Mouse (Mus musculus) kidney, embryonic 15.5 days (tissue): ENCODE results near the gene Calcrl. TPM values are rescaled to one million over a fixed set of nuclear protein-coding genes. Genes with fewer than 3 reads are reported as not detected.
"Not testable (repeated sequence)": the region's sequence is repeated elsewhere in the genome, so short reads cannot be mapped to it uniquely, and the experiment has no call there.

Experiments
- ATAC-seq: fragments of 200-750 bp; cut with Nextera tagmentation; replicated peaks from 2 replicates; pipeline ENCODE4 v1.8.0; 2017; ENCODE audit warnings: moderate TSS enrichment; ENCODE audit not compliant: low FRiP score
- H3K27ac ChIP-seq: fragments of 300-500 bp; sonication (generic); 2 replicates; pipeline ENCODE4 v1.5.1; 2015; ENCODE audit warnings: mild to moderate bottlenecking, inconsistent platforms
- H3K27me3 ChIP-seq: fragments of 300-500 bp; sonication (generic); 2 replicates; pipeline ENCODE4 v1.6.1; 2015; ENCODE audit warnings: inconsistent platforms
- H3K36me3 ChIP-seq: fragments of 300-500 bp; sonication (generic); 2 replicates; pipeline ENCODE4 v1.6.1; 2015; ENCODE audit warnings: inconsistent platforms
- H3K4me1 ChIP-seq: fragments of 300-500 bp; sonication (generic); 2 replicates; pipeline ENCODE4 v1.6.1; 2015; ENCODE audit warnings: inconsistent platforms
- H3K4me2 ChIP-seq: fragments of 300-500 bp; sonication (generic); 2 replicates; pipeline ENCODE4 v1.6.1; 2015; ENCODE audit warnings: moderate library complexity, mild to moderate bottlenecking, inconsistent platforms
- H3K4me3 ChIP-seq: fragments of 300-500 bp; sonication (generic); replicated peaks from 2 replicates; pipeline ENCODE4 v1.5.1; 2015; ENCODE audit warnings: mild to moderate bottlenecking, inconsistent platforms
- H3K9ac ChIP-seq: fragments of 300-500 bp; sonication (generic); 2 replicates; pipeline ENCODE4 v1.6.1; 2015; ENCODE audit warnings: mild to moderate bottlenecking, inconsistent platforms
- H3K9me3 ChIP-seq: fragments of 300-500 bp; sonication (generic); replicated peaks from 2 replicates; pipeline ENCODE4 v1.6.1; 2016; ENCODE audit warnings: inconsistent platforms
- WGBS: fragments of 180-500 bp; shearing (Covaris S2); methylation state at CpG from one replicate; pipeline ENCODE4 v1.1.7; 2015; ENCODE audit warnings: mixed read lengths; 5-methylcytosine and 5-hydroxymethylcytosine counted together
- polyA plus RNA-seq: library from polyadenylated mRNA; unstranded; fragments of >200 nt; fragmentation: Nextera tagmentation; extraction: Ambion mirVana; gene quantifications from 2 replicates; pipeline ENCODE4 v1.2.1, GENCODE M21; 2015

Gene Calcrl
- polyA plus RNA-seq, 1 experiment from 2014 or later: 65.6 TPM

DNA sequence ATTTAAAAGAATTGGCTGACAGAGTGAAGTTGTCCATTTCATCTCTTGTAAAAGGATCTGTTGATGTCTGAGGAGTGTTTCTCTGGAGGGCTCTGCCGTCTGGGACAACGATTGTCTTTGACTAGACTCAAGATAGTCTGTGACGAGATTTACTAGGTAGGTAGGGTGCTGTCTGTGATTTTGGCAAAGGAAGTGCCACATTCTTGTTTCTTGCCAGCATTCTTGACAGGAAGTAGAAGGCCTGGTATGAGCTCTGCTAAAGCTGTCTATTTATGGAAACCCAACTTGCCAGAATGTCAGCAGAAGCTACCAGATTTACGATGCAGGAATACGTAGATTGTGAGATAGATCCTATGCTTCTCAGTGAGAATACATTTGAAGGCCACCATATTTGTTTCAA, 16.7 kb upstream of the Calcrl start:
- Histone ChIP-seq H3K36me3 (no peaks in the 10 kb centered on the region), H3K27me3 (no peaks in the 10 kb centered on the region), H3K4me2 (no peak overlapping the region), H3K9me3 (no peaks in the 10 kb centered on the region), H3K4me3 (no peak overlapping the region), H3K4me1 (no peaks in the 10 kb centered on the region), H3K27ac (no peak overlapping the region), H3K9ac (no peak overlapping the region)
- WGBS: 78% methylated on average over 5 of the region's 5 CpGs
- no peak for ATAC-seq

DNA sequence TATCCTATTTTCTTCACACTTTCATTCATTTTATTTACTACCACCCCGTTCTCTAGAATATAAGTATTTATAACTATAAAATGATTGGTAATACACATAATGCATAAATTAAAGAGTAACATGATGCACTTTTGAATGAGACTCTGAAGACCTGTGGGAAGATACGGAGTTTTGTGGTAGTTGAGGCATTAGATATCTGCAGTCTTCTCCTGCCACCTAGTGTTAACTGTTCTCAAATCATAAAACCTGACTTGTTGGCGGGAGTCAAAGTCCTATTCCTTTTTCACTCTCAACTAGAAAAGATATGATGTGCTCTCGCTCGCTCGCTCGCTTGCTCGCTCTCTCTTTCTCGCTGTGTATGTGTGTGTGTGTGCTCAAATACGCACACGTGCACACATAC, 4.5 kb upstream of the Calcrl start:
- H3K36me3 ChIP-seq: no peaks in the 10 kb centered on the region
- WGBS: 39% methylated on average over 11 of the region's 11 CpGs
- no peaks in the 10 kb centered on the region for H3K27me3 ChIP-seq
- H3K9me3 ChIP-seq: no peaks in the 10 kb centered on the region
- H3K4me3 ChIP-seq: no peak overlapping the region
- no peak for ATAC-seq
- 0 out of 2 replicates have a peak, but pooled peaks cover 8% of the 10 kb centered on the region for H3K4me1 ChIP-seq
- no peak overlapping the region for H3K9ac ChIP-seq
- no peak overlapping the region for H3K4me2 ChIP-seq
- H3K27ac ChIP-seq: no peak overlapping the region

DNA sequence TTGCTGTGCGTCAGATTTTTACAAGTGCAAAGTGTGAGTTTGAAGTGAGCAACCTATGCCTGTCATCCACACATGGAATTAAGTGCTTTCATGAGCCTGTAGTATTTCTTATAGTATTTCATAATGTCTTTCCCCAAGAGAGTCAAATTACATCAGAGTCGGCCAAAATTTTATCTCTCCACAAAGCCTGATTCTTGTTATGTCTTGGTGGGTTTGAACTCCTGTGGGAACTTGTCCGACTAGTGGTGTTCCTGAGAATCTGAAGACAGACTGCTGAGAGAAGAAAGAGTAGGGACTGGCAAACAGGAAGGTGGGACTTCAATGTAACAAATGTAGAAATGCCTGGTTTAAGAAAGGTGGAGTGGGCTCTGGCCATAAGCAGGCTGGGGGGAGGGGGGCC, 3.6 kb upstream of the Calcrl start:
- WGBS: 44% methylated on average over 3 of the region's 3 CpGs
- H3K36me3 ChIP-seq: no peaks in the 10 kb centered on the region
- no peaks in the 10 kb centered on the region for H3K27me3 ChIP-seq
- no peak overlapping the region for H3K27ac ChIP-seq
- no peak overlapping the region for H3K4me2 ChIP-seq
- no peaks in the 10 kb centered on the region for H3K9me3 ChIP-seq
- no peak for ATAC-seq
- 0 out of 2 replicates have a peak, but pooled peaks cover 8% of the 10 kb centered on the region for H3K4me1 ChIP-seq
- H3K9ac ChIP-seq: no peak overlapping the region
- no peak overlapping the region for H3K4me3 ChIP-seq

DNA sequence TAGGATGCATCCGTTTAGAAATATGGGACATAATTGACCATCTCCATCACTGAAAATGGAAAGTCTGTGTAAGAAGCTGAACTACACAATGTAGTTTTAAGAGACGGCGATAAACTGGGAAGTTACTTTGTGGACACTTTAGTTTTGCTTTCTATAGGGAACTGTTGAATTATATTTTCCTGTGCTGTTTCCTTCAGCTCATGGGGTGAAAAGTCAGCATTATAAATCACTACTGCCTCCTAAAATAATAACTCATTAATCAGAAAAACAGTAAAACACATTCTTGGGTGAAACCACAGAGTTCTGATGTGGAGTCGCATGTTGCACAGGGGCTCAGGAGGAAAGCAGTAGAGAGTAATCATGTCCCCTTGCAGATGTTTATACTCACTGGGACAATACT, 1.3 kb upstream of the Calcrl start:
- 0 out of 2 replicates have a peak, but pooled peaks cover 8% of the 10 kb centered on the region for H3K4me1 ChIP-seq
- H3K27ac ChIP-seq: peak overlapping the region; percentile 61
- no peaks in the 10 kb centered on the region for H3K9me3 ChIP-seq
- peak overlapping the region; percentile 20 for H3K4me2 ChIP-seq
- ATAC-seq: 0 out of 2 replicates have a peak, but pooled peaks have one; percentile 38
- no peak overlapping the region for H3K4me3 ChIP-seq
- no peaks in the 10 kb centered on the region for H3K36me3 ChIP-seq
- no peak overlapping the region for H3K9ac ChIP-seq
- H3K27me3 ChIP-seq: no peaks in the 10 kb centered on the region
- 48% methylated on average over 4 of the region's 4 CpGs for WGBS

DNA sequence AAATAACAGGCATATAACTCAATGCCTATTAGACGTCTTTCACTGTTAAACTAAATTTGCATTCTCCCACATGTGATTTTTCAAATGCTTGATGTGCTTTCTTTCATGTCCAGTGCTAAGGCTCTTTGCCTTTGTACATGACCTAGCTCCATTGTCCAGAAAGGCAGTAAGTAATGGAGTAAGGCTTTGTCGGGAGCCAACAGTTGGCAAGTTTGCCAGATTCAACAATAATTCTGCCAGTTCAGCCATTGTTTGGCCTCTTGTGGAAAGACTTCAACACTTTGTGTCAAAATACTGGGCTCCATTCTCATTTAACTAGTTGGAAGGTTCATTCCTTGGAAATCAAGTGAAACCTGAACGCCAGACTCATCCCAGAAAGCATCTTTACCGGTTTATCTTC, 8.7 kb downstream of the Calcrl start:
- no peak for ATAC-seq
- no peak overlapping the region for H3K4me3 ChIP-seq
- H3K27ac ChIP-seq: no peak overlapping the region
- H3K4me1 ChIP-seq: no peaks in the 10 kb centered on the region
- peaks cover 17% of the 10 kb centered on the region for H3K36me3 ChIP-seq
- no peaks in the 10 kb centered on the region for H3K27me3 ChIP-seq
- H3K9me3 ChIP-seq: no peaks in the 10 kb centered on the region
- 80% methylated on average over 4 of the region's 4 CpGs for WGBS
- no peak overlapping the region for H3K4me2 ChIP-seq
- H3K9ac ChIP-seq: no peak overlapping the region

DNA sequence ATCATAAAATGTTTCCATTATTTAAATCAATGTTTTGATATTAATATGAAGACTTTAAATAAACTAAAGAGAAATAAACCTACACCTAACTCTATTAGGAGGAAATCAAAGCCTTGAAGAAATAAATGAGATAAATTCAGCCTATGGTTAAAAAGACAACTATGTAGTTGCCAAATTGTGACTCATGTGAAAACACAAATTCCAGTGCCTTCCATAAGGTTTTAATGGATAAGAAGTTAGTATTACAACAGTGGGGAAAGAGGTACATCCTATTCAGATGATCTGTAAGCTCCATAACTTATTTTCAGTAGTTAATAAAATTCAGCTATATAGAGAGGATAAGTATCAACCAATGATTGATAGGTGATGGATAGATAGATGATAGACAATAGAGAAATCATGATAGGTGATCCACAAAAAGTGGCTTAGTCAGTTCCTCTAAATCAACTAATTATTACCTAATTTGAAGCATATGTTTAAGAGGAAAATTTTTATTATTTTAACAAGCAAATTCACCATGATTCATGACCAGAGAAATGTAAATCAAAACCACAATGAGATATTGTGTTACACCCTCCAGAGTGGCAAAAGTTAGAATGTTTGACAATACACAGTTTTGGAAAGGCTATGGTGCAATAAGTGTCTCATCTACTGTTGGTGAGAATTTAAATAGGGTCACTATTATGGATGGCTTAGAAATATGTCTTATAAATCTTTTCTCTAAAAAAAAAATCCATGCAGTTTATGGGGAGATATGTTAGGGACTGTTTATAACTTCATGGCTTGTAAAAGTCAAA, 15.2 kb downstream of the Calcrl start:
- Histone ChIP-seq H3K4me3 (no peak overlapping the region), H3K27ac (no peak overlapping the region), H3K4me2 (no peak overlapping the region), H3K9me3 (no peaks in the 10 kb centered on the region), H3K36me3 (peaks cover 18% of the 10 kb centered on the region), H3K27me3 (no peaks in the 10 kb centered on the region), H3K9ac (no peak overlapping the region), H3K4me1 (no peaks in the 10 kb centered on the region)
- ATAC-seq: no peak

DNA sequence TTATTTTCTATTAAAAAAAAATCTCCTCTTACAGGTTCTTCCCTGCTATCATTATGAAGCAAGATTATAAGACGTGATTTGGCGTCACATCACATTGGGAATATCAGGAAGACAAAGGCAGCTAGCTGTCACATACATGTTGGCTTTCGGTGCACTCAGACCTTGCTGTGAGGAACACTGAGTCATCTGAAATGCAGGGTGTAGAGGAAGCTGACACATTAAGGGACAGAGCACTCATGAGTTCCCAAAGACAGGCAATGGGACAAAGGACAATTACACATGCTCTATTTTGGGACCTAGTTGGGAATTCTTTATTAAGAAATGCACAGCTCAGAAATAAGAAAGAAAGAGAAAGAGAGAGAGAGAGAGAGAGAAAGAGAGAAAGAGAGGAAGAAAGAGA, 20.4 kb downstream of the Calcrl start:
- H3K27ac ChIP-seq: no peak overlapping the region
- H3K36me3 ChIP-seq: no peaks in the 10 kb centered on the region
- no peaks in the 10 kb centered on the region for H3K4me1 ChIP-seq
- no peak for ATAC-seq
- no peaks in the 10 kb centered on the region for H3K27me3 ChIP-seq
- H3K9me3 ChIP-seq: no peaks in the 10 kb centered on the region
- H3K4me3 ChIP-seq: no peak overlapping the region
- H3K4me2 ChIP-seq: no peak overlapping the region
- WGBS: 98% methylated on average over 3 of the region's 3 CpGs
- H3K9ac ChIP-seq: no peak overlapping the region

DNA sequence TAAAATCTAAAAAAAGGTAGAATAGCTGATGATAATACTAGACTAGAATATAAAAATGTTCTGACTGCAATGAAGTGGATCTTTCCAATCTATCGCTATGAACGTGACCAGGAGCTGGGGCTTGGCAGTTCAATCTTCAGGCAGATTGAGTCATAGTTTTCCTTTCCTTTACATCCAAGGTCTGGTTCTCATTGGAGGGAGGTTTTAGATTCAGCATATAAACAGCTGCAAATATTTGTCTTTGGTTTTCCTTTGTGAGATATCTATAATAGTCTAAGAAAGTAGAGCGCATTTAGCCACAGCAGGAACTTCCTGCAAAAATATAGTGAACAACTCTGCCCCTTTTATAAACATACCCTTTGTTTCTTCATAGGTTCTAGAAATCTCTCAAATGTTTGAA, 22.5 kb downstream of the Calcrl start:
- no peak overlapping the region for H3K4me3 ChIP-seq
- H3K4me2 ChIP-seq: no peak overlapping the region
- H3K9me3 ChIP-seq: no peaks in the 10 kb centered on the region
- no peak for ATAC-seq
- H3K27ac ChIP-seq: no peak overlapping the region
- WGBS: 92% methylated on average over 3 of the region's 3 CpGs
- H3K9ac ChIP-seq: no peak overlapping the region
- no peaks in the 10 kb centered on the region for H3K27me3 ChIP-seq
- no peaks in the 10 kb centered on the region for H3K4me1 ChIP-seq
- H3K36me3 ChIP-seq: no peaks in the 10 kb centered on the region

DNA sequence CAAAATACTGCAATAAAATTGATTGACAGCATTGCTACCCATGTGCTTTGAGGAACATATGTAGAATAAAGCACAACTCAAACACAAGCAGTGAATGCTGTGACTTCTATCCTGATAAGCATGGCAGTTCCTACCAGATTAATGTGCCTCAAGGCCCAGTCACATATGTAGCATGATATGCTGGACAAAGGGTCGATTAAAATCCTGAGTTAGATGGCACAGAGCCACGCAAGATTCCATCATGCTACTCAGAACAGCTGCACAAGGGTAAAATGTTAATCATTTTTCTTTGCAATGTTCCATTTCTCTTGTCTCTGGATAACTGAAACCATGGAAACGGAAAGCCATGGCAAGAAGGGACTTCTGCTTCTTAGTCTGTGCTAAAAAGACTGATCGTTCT, 28.7 kb downstream of the Calcrl start:
- Histone ChIP-seq H3K4me3 (no peak overlapping the region), H3K27ac (no peak overlapping the region), H3K9me3 (no peaks in the 10 kb centered on the region), H3K27me3 (no peaks in the 10 kb centered on the region), H3K4me1 (no peaks in the 10 kb centered on the region), H3K4me2 (no peak overlapping the region), H3K36me3 (no peaks in the 10 kb centered on the region), H3K9ac (no peak overlapping the region)
- ATAC-seq: no peak
- WGBS: 75% methylated on average over 4 of the region's 4 CpGs

DNA sequence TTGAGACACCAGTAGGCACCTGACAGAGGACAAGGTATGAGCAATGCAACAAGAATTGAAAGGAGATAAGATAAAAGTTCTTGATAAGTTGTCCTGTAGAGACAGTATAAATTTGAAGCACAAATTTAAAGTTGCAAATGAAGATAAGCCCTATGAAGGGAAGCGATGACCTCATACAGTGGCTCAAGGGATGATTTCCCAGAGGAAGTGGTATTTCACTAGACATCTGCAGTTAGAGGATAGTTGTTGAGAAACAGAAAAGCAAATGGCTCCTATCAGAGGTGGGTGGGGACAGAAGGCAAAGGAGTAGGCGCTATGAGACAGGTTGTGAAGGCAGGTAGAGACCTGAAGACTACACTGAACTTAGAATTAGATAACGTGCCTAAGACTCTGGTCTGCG, 32.0 kb downstream of the Calcrl start:
- Histone ChIP-seq H3K27ac (no peak overlapping the region), H3K9me3 (no peaks in the 10 kb centered on the region), H3K4me2 (no peak overlapping the region), H3K27me3 (no peaks in the 10 kb centered on the region), H3K4me1 (no peaks in the 10 kb centered on the region), H3K4me3 (no peak overlapping the region), H3K9ac (no peak overlapping the region), H3K36me3 (no peaks in the 10 kb centered on the region)
- ATAC-seq: no peak
- 85% methylated on average over 4 of the region's 4 CpGs for WGBS

DNA sequence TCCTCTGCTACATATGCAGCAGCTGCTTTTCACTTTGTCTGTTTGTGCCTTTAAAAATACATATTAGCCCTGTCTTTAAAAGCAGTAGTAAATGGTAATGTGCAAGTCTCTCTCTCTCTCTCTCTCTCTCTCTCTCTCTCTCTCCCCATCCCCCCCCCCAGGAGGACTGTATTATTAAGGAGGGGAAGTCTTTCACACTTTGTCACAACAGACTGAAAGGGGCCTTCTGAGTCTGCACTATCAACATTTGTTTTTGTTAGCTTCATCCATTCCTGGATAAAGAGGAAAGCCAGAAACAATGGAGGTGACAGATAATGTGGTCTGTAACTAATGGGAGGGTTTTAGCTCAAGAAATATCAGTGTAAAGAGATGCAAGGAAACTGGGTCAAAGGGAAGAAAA, 36.1 kb downstream of the Calcrl start:
- Histone ChIP-seq H3K9me3 (no peaks in the 10 kb centered on the region), H3K4me1 (peaks cover 16% of the 10 kb centered on the region), H3K36me3 (no peaks in the 10 kb centered on the region), H3K27ac (no peak overlapping the region), H3K9ac (no peak overlapping the region), H3K4me3 (no peak overlapping the region), H3K27me3 (no peaks in the 10 kb centered on the region), H3K4me2 (no peak overlapping the region)
- ATAC-seq: no peak

DNA sequence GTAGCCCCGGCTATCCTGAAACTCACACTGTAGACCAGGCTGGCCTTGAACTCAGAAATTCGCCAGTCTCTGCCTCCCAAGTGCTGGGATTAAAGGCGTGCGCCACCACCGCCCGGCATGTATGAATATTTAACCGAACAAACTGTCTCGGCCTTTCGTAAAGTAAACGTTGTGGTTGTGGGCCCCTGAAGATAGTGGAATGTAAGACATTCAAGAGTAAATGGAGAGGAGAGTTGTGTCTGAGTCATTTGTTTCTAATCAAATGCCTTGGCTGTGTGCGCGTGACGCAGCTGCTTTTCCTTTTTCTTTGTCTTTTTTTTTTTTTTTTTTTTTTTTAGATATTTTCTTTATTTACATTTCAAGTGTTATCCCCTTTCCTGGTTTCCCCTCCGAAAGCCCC, 36.7 kb downstream of the Calcrl start:
- not testable (repeated sequence) for ATAC-seq, H3K4me2 ChIP-seq, H3K9ac ChIP-seq, H3K9me3 ChIP-seq, H3K27me3 ChIP-seq, H3K36me3 ChIP-seq, H3K27ac ChIP-seq, H3K4me3 ChIP-seq
- peaks cover 16% of the 10 kb centered on the region for H3K4me1 ChIP-seq
- 83% methylated on average over 14 of the region's 14 CpGs for WGBS

DNA sequence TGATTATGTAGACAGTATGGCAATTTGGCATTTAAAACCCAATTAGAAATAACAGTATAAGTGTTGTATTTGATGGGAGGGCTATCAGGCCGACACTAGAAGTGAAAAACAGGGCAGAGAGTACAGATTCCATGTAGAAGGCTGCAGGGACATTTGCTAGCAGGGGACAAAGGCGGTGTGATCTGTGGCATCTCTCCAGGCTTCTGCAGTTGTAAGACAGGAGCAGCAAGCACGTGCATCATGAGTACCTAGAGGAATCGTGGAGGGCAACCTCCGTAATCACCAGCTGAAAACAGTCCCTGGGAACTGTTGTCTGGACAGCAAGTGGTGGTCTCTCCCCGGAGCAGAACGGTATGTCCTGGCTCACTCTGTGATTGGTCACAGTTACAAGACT, 37.2 kb downstream of the Calcrl start:
- Histone ChIP-seq H3K9me3 (no peaks in the 10 kb centered on the region), H3K4me1 (peaks cover 19% of the 10 kb centered on the region), H3K4me3 (no peak overlapping the region), H3K36me3 (no peaks in the 10 kb centered on the region), H3K9ac (no peak overlapping the region), H3K27me3 (no peaks in the 10 kb centered on the region), H3K27ac (peak overlapping the region; percentile 67), H3K4me2 (peak overlapping the region; percentile 48; the same call in 1 of the 2 replicates)
- ATAC-seq: no peak
- 66% methylated on average over 7 of the region's 7 CpGs for WGBS
